Mouse (Mus musculus) lung, adult 2 months (tissue): ENCODE results near the gene Psmd12.
"Not testable (repeated sequence)": the region's sequence is repeated elsewhere in the genome, so short reads cannot be mapped to it uniquely, and the experiment has no call there.

Experiments
- CTCF ChIP-seq: fragments of 200-500 bp; IDR thresholded peaks from 2 replicates; pipeline ENCODE4 v1.5.1; 2011; ENCODE audit warnings: mild to moderate bottlenecking, low read length, control low read depth; ENCODE audit not compliant: insufficient read depth
- POLR2A ChIP-seq: fragments of 200-500 bp; IDR thresholded peaks from 2 replicates; pipeline ENCODE4 v1.6.1; 2011; ENCODE audit warnings: low read depth, mild to moderate bottlenecking, control low read depth, low read length, borderline replicate concordance; ENCODE audit errors: extremely low read depth

GRCm38 (mm10) chr11:107511954-107512353 lies 32.7 kb downstream of the Psmd12 start:
- not testable (repeated sequence) for TF ChIP-seq POLR2A
- TF ChIP-seq CTCF = peak; percentile 94
